Mouse (Mus musculus) ZHBTc4 (cell line): ENCODE data around the gene Dcaf8.

Source experiments
- DNase-seq: peaks from one replicate; pipeline ENCODE4 v3.0.0-alpha.2; 2011; ENCODE audit warnings: low read depth, low spot score

Gene Dcaf8

DNA sequence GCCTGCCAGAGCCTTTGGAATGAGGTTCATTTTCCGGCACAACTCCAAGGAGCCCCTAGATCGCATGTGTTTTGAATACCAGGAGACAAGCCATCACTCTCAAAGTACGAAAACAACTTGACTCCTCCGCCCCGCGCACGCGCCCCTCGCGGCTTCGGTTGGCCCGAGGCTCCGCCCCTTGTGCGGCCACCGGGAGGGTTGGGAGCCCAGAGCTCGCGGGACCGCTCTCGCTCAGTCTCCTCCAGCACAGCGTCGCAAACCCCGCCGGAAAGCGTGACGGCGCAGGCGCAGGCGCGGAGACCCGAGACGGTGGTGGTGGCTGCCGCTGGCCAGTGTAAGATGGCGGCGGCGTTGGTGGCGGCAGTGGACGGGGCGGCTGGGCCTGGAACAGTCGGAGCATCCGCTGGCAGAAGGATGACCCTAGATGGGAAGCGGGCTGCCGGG is at the start of gene Dcaf8:
Gene Dcaf8, plus strand, starts transcription at position 250 of the 444 bp plus-strand sequence.
- peak; percentile 99 for DNase-seq

GRCm38 (mm10) chr1:172099325-172100033 is 48.4 kb upstream of the Dcaf8 start:
- no peak for DNase-seq

DNA sequence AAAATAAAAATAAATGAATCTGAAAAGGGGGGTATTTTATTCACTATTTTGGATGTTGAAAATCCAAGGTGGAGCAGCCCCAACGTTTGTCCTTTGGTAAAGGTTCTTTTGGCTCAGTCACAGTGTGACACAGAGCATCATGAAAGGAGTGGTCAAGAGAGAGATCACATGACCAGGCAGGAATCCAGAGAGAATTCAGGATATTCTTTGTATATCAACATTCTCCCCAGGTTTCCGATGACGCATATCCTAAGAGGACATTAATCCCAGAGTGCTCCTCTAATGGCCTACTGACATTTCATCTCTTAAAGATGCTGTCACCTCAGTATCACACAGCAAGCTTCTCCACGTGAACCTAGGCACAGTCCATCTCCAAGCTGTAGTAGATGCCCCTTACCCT is 44.3 kb upstream of the Dcaf8 start:
- no peak for DNase-seq

DNA sequence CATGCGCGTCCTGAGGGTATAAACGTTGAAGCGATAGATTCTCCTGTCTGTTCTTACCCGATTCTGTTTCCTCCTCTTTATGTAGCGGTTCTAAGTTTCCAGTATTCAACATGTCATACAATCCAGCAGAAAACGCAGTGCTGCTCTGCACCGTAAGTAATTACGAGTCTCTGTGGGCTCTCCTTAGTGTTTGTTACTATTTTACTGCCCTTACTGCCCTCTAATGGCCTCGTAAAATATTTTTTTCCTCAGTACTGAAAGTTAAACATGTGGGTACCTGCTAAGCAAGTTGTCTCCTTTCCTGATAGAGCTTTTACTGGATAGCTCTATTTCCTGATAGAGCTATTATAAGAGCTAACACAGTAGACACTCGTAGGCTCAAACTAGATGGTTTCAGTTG is 42.8 kb upstream of the Dcaf8 start:
- DNase-seq, result no peak

DNA sequence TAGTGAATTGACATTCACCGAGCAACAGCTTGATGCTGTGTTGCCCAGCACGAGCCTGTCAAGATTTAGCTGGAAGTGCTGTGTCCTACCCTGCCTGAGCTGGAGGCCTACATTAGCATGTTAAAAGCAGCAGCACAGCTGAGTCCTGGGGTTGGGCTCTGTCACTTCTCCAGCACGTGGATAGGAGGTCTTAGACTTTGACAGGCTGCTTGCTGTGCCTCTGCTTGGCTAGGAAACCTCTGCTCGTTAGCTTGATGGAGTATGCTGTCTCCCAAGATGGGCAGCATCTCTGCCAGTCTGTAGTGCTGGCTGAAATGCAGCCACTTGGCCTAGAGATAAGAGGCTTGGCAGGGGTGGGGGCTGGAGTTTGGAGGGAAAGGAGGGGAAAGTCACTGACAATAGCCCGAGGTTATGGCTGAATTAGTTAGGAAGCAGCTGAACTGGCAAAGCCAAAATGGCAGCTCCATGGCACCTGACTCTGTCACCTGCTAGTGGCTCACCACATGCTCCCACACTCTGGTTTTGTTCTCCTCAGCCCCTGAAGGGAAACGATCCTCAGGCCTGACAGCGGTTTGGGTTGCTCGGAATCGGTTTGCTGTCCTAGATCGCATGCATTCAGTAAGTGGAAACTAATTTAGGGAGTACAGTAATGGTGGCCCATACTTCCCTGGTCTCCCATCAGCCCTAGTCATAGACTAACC is 40.0 kb upstream of the Dcaf8 start:
- DNase-seq, result peak; percentile 52

GRCm38 (mm10) chr1:172116948-172117347 is 30.9 kb upstream of the Dcaf8 start:
- DNase-seq, result no peak

- DNase-seq, result no peak
Measured at GRCm38 (mm10) chr1:172119100-172119499, 28.8 kb upstream of the Dcaf8 start.

GRCm38 (mm10) chr1:172119720-172120119 is 28.2 kb upstream of the Dcaf8 start:
- DNase-seq, result peak; percentile 81

DNA sequence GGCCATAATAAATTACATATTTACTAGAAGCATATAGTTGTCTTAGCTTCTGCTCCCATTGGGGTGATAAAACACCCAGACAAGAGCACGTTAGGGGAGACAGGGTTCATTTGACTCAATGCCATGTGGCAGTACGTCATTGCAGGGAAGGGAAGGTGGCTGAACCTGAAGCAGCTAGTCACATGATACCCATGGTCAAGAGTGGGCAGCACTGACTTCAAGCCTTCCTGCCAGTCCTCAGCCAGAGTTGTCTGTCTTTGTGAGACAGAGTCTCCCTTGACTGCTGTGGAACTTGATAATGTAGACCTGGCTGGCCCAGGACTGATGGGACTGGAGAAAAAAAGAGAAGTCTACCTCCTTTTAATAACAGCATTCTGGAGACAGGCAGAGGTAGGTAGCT is 25.2 kb upstream of the Dcaf8 start:
- DNase-seq, result no peak

DNA sequence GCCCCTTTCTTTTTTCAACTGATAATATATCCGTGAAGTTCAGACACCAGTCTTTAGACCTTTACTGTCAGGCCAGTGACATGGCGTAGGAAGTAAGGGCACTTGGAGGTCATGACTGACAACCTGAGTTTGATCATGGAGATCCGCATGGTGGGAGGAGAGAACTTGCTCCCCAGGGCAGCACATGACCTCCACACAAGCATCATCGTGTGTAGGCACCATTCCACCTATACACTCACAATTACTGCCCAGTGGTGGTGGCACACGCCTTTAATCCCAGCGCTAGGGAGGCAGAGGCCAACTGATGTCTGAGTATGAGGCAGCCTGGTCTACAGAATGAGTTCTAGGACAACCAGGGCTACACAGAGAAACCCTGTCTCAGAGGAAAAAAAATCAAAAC is 23.3 kb upstream of the Dcaf8 start:
- DNase-seq, result no peak

- DNase-seq, result peak; percentile 98
Measured at GRCm38 (mm10) chr1:172126376-172127347, 21.2 kb upstream of the Dcaf8 start, which contains the start of gene Pex19. Pex19 (plus strand) TSS chr1:172126755.

DNA sequence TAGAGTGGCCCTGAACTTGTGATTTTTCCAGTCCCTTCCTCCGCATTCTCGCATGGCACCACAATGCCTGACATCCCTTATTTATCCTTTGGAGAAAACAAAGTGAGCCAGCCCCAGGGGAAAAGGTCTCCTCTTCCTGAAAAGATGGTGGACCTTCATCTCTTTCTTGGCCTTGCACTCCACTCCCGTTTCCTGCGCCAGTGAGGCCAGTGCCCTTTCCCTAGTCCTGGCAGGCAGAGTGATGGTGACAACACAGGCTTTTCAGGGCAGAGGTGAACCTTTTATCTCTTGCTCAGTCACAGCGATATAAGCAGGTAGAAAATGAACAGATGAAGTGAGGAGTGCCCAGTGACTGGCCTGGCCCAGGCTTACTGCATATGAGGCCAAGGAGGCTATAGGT is 20.4 kb upstream of the Dcaf8 start:
- DNase-seq, result no peak

DNA sequence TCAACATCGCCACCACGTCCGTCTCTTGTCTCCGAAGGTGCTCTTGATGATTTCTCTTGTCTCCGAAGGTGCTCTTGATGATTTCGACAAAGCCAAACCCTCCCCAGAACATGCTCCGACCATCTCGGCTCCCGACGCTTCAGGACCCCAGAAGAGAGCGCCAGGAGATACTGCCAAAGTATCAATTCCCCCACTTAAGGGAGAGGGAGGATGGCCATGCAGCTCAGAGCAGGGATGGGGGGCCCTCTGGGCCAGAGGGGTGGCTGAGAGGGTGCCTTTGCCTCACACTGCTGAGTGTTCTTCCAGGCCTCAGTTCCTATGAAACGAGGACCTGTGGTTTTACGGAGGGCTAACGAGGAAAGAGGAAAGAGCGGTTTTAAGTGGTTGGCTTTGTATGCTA is 19.3 kb upstream of the Dcaf8 start:
- no peak for DNase-seq

GRCm38 (mm10) chr1:172129108-172129507 is 18.8 kb upstream of the Dcaf8 start:
- peak; percentile 54 for DNase-seq

DNA sequence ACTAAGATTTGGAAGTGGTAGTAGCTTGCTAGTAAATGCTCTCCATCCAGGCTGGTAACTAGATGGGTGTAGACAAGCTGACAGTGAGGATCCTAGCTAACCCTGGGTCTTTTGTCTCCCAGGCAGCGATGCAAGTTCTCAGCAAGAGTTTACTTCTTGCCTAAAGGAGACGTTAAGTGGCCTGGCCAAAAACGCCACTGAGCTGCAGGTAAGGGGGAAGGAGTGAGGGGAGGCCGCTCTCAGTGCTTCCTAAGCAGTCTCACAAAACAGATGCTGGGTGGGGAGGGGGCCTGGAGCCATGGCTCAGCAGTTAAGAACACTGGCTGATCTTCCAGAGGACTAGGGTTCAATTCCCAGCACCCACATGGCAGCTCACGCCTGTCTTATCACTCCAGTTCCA is 18.1 kb upstream of the Dcaf8 start:
- DNase-seq, result no peak

- no peak for DNase-seq
Measured at GRCm38 (mm10) chr1:172132319-172132718, 15.6 kb upstream of the Dcaf8 start.

DNA sequence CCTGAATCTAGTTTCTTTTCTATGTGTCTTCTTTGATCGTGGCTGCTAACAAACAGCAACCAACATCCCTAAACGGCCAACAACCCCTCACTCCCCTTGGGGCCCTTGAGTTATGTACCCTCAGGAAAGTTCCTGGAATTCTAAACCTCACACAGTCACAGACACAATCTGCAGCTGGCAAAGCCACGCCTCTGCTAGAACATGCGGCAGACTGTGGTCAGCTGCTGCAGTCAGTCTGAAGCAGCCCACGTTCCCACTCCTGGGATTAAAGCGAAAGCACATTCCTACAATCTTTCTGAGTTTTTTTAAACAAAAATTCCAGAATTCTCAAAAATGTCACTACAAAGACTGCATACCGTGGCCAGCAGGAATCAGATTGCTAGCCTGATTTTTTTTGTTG is 14.3 kb upstream of the Dcaf8 start:
- DNase-seq, result no peak

GRCm38 (mm10) chr1:172134072-172134471 is 13.8 kb upstream of the Dcaf8 start:
- DNase-seq, result no peak

GRCm38 (mm10) chr1:172140160-172140559 is 7.7 kb upstream of the Dcaf8 start:
- no peak for DNase-seq

DNA sequence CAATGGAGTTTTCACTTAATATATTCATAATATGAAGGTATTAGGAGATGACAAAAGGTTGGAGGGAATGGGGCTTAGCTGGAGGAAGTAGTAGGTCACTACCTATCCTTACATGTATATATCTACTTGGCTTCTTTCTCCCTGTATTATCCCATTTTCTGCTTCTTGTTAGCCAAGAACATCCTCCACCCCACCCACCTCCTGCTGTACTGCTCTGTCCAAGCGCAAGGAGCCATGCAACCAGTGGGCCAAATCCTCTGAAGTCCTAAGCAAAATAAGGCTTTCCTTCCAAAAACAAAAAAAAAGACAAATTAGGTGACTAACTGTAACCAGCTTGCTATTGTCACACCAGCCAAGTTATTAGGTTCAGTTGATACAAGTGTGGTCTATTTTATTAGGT is 7.1 kb upstream of the Dcaf8 start:
- DNase-seq, result no peak

DNA sequence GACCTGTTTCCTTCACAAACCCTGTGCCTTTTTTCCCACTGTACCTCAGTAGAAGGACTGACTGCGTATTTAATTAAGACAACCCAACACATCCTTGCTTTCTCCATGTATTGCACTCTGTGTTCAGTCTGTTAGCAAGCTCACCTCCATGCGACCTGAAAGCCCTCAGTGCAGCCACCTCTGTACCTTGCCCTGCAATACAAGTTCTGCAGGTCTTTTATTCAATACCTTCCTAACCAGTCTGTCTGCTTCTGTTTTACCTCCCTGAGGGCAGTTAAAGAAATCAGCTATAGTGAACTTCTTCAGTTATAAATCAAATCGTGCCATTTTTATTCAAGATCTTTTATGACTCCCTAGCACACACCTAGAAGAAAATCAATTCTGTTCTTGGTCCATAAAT is 6.4 kb upstream of the Dcaf8 start:
- no peak for DNase-seq

- peak; percentile 77 for DNase-seq
Measured at GRCm38 (mm10) chr1:172143570-172143969, 4.3 kb upstream of the Dcaf8 start.
